Mouse (Mus musculus): Measurements from ENCODE around the gene Sys1. TPM values are rescaled to one million over a fixed set of nuclear protein-coding genes. Genes with fewer than 3 reads are reported as not detected.
A peak's percentile ranks its signal among the peaks of the same experiment; 100 is the strongest.

The Sys1 gene
- polyA plus RNA-seq, 1 experiment from 2014 or later: 48.6 TPM

DNA sequence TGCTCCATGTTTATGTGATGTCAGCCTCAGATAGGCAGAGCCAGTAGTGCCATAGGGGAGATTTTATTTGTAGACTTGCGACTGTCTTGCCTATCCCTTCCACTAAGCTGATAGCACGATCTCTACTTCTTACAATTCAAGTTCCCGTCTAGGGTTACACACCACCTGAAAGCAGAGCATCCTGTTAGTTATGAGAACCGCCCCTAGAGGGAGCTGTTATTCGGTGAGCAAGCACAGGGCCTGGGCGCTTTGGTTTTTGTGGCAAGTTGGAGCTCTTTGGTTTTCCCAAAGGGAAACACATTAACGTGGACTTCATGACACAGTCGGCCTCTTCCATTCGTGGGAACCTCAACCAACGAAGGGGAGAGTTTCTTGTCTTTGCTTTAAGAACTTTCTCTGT, 13.5 kb downstream of the Sys1 start:
- Histone ChIP-seq H3K9ac (ENCODE audit: low read length) (no peak overlapping the region), H3K27me3 (ENCODE audit: control insufficient read depth, insufficient read depth, low read length) (no peaks in the 10 kb centered on the region), H3K27ac (replicated peaks) (no peak overlapping the region), H3K36me3 (ENCODE audit: control insufficient read depth, insufficient read depth, low read length) (0 out of 2 replicates have a peak, but pooled peaks cover 4% of the 10 kb centered on the region), H3K9me3 (ENCODE audit: control insufficient read depth, low read length) (no peaks in the 10 kb centered on the region), H3K4me3 (ENCODE audit: low read depth, low read length) (no peak overlapping the region), H3K4me2 (replicated peaks; ENCODE audit: low read depth) (no peak overlapping the region), H3K4me1 (replicated peaks; ENCODE audit: control insufficient read depth, insufficient read depth) (no peaks in the 10 kb centered on the region)
- whole genome bisulfite sequencing: 34% methylated on average over 10 of the region's 10 CpGs
- DNase-seq (ENCODE audit: low spot score) (peak; percentile 68), ATAC-seq (ENCODE audit: low FRiP score, low TSS enrichment) (peak; percentile 31)
- TF ChIP-seq EP300 (optimal IDR thresholded peaks at IDR 0.05) (no peak), CTCF (IDR thresholded peaks at IDR 0.05; ENCODE audit: low read depth) (peak; percentile 82)

DNA sequence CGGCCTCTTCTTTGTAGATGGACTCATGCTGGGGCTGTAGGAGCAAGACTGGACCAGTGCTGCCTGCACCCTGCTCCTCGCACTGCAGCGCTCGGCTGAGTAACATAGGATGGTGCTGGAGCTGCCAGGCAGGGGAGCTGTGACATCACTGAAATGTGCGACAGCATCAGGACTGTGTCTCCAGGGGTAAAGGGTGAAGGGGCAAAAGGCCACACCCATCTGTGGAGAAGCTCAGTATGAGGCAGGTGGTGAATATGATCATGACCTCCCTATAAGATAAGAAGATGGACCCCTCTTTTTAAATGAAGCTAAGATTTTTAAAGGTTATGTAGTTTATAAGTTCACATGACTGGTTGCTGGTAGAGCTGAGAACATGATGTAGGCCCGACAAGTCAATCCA, 16.9 kb downstream of the Sys1 start, which contains the start of gene Trp53tg5:
TSS of gene Trp53tg5 (minus strand) at position 101 of the 400 bp plus-strand sequence.
- 89% methylated on average over 6 of the region's 6 CpGs for WGBS
- DNase-seq (ENCODE audit: low spot score) (no peak), ATAC-seq (ENCODE audit: low FRiP score, low TSS enrichment) (no peak)
- H3K27ac ChIP-seq (replicated peaks): no peak within 1 kb of the TSS
- H3K27me3 ChIP-seq (ENCODE audit: control insufficient read depth, insufficient read depth, low read length): no peaks in the 10 kb centered on the region
- no peak within 1 kb of the TSS for H3K4me3 ChIP-seq (ENCODE audit: low read depth, low read length)
- H3K4me1 ChIP-seq (replicated peaks; ENCODE audit: control insufficient read depth, insufficient read depth): no peaks in the 10 kb centered on the region
- 0 out of 2 replicates have a peak, but pooled peaks cover 4% of the 10 kb centered on the region for H3K36me3 ChIP-seq (ENCODE audit: control insufficient read depth, insufficient read depth, low read length)
- TF ChIP-seq CTCF (IDR thresholded peaks at IDR 0.05; ENCODE audit: low read depth) (no peak), EP300 (optimal IDR thresholded peaks at IDR 0.05) (no peak)
- H3K9me3 ChIP-seq (ENCODE audit: control insufficient read depth, low read length): no peaks in the 10 kb centered on the region
- H3K4me2 ChIP-seq (replicated peaks; ENCODE audit: low read depth): no peak within 1 kb of the TSS
- H3K9ac ChIP-seq (ENCODE audit: low read length): no peak within 1 kb of the TSS

- H3K4me3 ChIP-seq (ENCODE audit: low read depth, low read length): peak within 1 kb of the TSS; percentile 82
- ATAC-seq (ENCODE audit: low FRiP score, low TSS enrichment): peak; percentile 58
- H3K27me3 ChIP-seq (ENCODE audit: control insufficient read depth, insufficient read depth, low read length): no peaks in the 10 kb centered on the region
- H3K36me3 ChIP-seq (ENCODE audit: control insufficient read depth, insufficient read depth, low read length): no peaks in the 10 kb centered on the region; the same call in 1 of the 2 replicates
- peak within 1 kb of the TSS; percentile 77 for H3K9ac ChIP-seq (ENCODE audit: low read length)
- DNase-seq (ENCODE audit: low spot score): peak; percentile 67
- no peak for TF ChIP-seq EP300 (optimal IDR thresholded peaks at IDR 0.05)
- TF ChIP-seq CTCF (IDR thresholded peaks at IDR 0.05; ENCODE audit: low read depth): no peak
- peak within 1 kb of the TSS; percentile 97 for H3K4me2 ChIP-seq (replicated peaks; ENCODE audit: low read depth)
- H3K27ac ChIP-seq (replicated peaks): peak within 1 kb of the TSS; percentile 65; the same call in 1 of the 2 replicates
- 2% methylated on average over 25 of the region's 26 CpGs for WGBS
- H3K9me3 ChIP-seq (ENCODE audit: control insufficient read depth, low read length): no peaks in the 10 kb centered on the region
- peaks cover 5% of the 10 kb centered on the region; the same call in 1 of the 2 replicates for H3K4me1 ChIP-seq (replicated peaks; ENCODE audit: control insufficient read depth, insufficient read depth)
Measured at GRCm38 (mm10) chr2:164485681-164486257, 29.0 kb downstream of the Sys1 start, which contains the start of gene Dbndd2. TSS of gene Dbndd2 (plus strand) at chr2:164486106.

DNA sequence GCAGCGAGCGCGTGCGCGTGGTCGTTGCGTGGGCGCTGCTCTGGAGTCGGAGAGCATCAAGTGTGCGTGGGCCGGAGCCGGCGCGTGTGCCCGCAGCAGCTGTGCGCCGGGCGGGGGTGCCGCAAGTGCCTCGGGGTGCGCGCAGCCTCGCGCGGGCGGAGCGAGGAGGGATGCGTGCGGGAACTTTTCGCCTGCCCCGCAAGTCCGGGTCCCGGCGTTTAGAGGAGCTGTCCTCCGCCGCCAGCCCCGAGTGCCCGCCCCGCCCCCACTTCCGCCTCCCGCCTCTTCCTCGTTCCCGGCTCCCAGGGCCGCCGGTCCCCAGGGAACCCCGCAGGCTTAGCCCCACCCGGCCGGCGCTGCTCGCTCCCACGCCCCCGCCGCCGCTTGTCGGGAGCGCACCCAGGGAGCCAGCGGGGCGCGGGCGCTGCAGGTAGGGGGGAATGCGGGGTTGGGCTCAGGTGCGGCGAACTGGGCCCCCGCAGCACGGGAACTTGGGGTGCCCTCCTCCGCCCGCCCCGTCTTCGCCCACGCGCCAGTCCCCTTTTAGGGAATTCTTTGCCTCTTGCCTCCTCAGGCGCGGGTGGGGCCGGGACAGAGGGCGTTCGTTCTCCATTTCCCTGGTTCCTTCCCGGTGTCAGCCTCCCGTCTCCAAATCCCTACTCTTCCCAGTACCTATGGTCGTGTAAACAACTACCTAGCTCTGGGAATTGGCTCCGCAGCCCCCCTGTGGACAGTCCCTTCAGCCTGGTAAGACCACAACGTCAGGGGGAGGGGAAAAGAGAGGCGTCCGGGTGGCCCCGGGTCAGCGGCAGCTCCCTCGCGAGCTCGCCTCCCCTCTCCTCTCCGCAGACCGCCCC, 29.7 kb downstream of the Sys1 start:
- Histone ChIP-seq H3K36me3 (ENCODE audit: control insufficient read depth, insufficient read depth, low read length) (no peaks in the 10 kb centered on the region; the same call in 1 of the 2 replicates), H3K9ac (ENCODE audit: low read length) (peak overlapping the region; percentile 77), H3K4me3 (ENCODE audit: low read depth, low read length) (peak overlapping the region; percentile 82), H3K4me1 (replicated peaks; ENCODE audit: control insufficient read depth, insufficient read depth) (peaks cover 5% of the 10 kb centered on the region; the same call in 1 of the 2 replicates), H3K27ac (replicated peaks) (peak overlapping the region; percentile 65; the same call in 1 of the 2 replicates), H3K4me2 (replicated peaks; ENCODE audit: low read depth) (peak overlapping the region; percentile 97), H3K9me3 (ENCODE audit: control insufficient read depth, low read length) (no peaks in the 10 kb centered on the region), H3K27me3 (ENCODE audit: control insufficient read depth, insufficient read depth, low read length) (no peaks in the 10 kb centered on the region)
- peak; percentile 74 for ATAC-seq (ENCODE audit: low FRiP score, low TSS enrichment)
- no peak for TF ChIP-seq EP300 (optimal IDR thresholded peaks at IDR 0.05)
- no peak; the same call in 1 of the 2 replicates for TF ChIP-seq CTCF (IDR thresholded peaks at IDR 0.05; ENCODE audit: low read depth)
- DNase-seq (ENCODE audit: low spot score): peak; percentile 77
- WGBS: under 1% methylated on average over 53 of the region's 90 CpGs

- H3K4me1 ChIP-seq (replicated peaks; ENCODE audit: control insufficient read depth, insufficient read depth): peaks cover 5% of the 10 kb centered on the region; the same call in 1 of the 2 replicates
- H3K4me2 ChIP-seq (replicated peaks; ENCODE audit: low read depth): peak overlapping the region; percentile 97
- H3K4me3 ChIP-seq (ENCODE audit: low read depth, low read length): peak overlapping the region; percentile 82
- H3K36me3 ChIP-seq (ENCODE audit: control insufficient read depth, insufficient read depth, low read length): no peaks in the 10 kb centered on the region; the same call in 1 of the 2 replicates
- peak overlapping the region; percentile 65; the same call in 1 of the 2 replicates for H3K27ac ChIP-seq (replicated peaks)
- TF ChIP-seq EP300 (optimal IDR thresholded peaks at IDR 0.05): no peak
- TF ChIP-seq CTCF (IDR thresholded peaks at IDR 0.05; ENCODE audit: low read depth): no peak
- no peaks in the 10 kb centered on the region for H3K9me3 ChIP-seq (ENCODE audit: control insufficient read depth, low read length)
- H3K9ac ChIP-seq (ENCODE audit: low read length): peak overlapping the region; percentile 77
- ATAC-seq (ENCODE audit: low FRiP score, low TSS enrichment): peak; percentile 13; the same call in 1 of the 2 replicates
- no peaks in the 10 kb centered on the region for H3K27me3 ChIP-seq (ENCODE audit: control insufficient read depth, insufficient read depth, low read length)
- no peak for DNase-seq (ENCODE audit: low spot score)
- 9% methylated on average over 11 of the region's 11 CpGs for WGBS
Measured at GRCm38 (mm10) chr2:164487115-164487527, 30.4 kb downstream of the Sys1 start.
